Mouse (Mus musculus): ENCODE measurements around the gene Pkm. TPM values are rescaled to one million over a fixed set of nuclear protein-coding genes. Genes with fewer than 3 reads are reported as not detected.

Gene Pkm
- polyA plus RNA-seq, 1 experiment from 2014 or later, result 1,482 TPM

Other genes with a start within 250 kb of the Pkm start
- 16.0 and 18.3 TPM in 2 replicates for gene Arih1, start 169.8 kb upstream of the Pkm start, polyA plus RNA-seq (2014; fragmentation: Nextera tagmentation; extraction: Ambion mirVana)
- gene Hexa, start 116.8 kb upstream of the Pkm start, polyA plus RNA-seq (2014; fragmentation: Nextera tagmentation; extraction: Ambion mirVana), result 79.2 and 86.3 TPM in 2 replicates
- gene Tmem202, start 116.5 kb upstream of the Pkm start, polyA plus RNA-seq (2014; fragmentation: Nextera tagmentation; extraction: Ambion mirVana), result not detected in 2 replicates
- gene Celf6, start 78.5 kb upstream of the Pkm start, polyA plus RNA-seq (2014; fragmentation: Nextera tagmentation; extraction: Ambion mirVana), result 3.3 and 4.3 TPM in 2 replicates
- gene Parp6, start 39.1 kb upstream of the Pkm start, polyA plus RNA-seq (2014; fragmentation: Nextera tagmentation; extraction: Ambion mirVana), result 35.3 and 36.9 TPM in 2 replicates
- gene Gramd2, start 23.8 kb downstream of the Pkm start, polyA plus RNA-seq (2014; fragmentation: Nextera tagmentation; extraction: Ambion mirVana), result 1.2 and 1.3 TPM in 2 replicates
- 11.7 and 12.0 TPM in 2 replicates for gene Senp8, start 94.3 kb downstream of the Pkm start, polyA plus RNA-seq (2014; fragmentation: Nextera tagmentation; extraction: Ambion mirVana)
- 16.0 and 16.7 TPM in 2 replicates for gene Myo9a, start 94.5 kb downstream of the Pkm start, polyA plus RNA-seq (2014; fragmentation: Nextera tagmentation; extraction: Ambion mirVana)